8 mouse cellular contexts compared by ENCODE assay signal in the genomic region with DNA sequence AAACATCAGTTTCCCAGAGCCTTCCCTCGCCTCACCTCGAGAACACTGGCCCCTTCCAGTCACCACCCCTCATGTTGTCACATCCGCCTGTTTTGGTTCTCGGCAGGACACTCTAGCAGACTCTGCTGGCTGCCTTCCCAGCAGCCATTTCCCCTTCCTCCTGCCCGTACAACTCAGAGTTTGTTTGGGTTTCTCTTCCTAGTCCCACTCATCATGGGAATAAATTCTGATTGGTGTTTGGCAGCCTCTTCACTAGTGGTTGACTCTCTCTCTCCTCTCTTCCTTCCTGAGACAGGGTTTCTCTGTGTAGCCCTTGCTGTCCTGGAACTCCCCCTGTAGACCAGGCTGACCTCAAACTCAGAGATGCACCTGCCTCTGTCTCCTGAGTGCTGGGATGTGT. TPM values are rescaled to one million over a fixed set of nuclear protein-coding genes. Genes with fewer than 3 reads are reported as not detected.
DNase-seq lines count a peak whose midpoint lies in the region; ATAC-seq and TF ChIP-seq lines count a peak whose summit lies in the region.

No protein-coding gene starts in this region.

- peak overlapping the region; percentile 6; the same call in 1 of the 2 replicates for H3K27ac ChIP-seq in limb, embryonic 13.5 days
- H3K27ac ChIP-seq in limb, embryonic 10.5 days: no peak overlapping the region
- peak overlapping the region; percentile 68 for H3K27ac ChIP-seq in heart, embryonic 15.5 days
- H3K27ac ChIP-seq in stomach, postnatal 0 days (replicated peaks): peak overlapping the region; percentile 4; the same call in 1 of the 2 replicates
- no peak overlapping the region for H3K27ac ChIP-seq in midbrain, embryonic 10.5 days (replicated peaks)

- no peaks in the 10 kb centered on the region for H3K27me3 ChIP-seq in limb, embryonic 13.5 days
- H3K27me3 ChIP-seq in limb, embryonic 10.5 days (ENCODE audit: low read depth, poor library complexity, severe bottlenecking): no peaks in the 10 kb centered on the region
- no peaks in the 10 kb centered on the region for H3K27me3 ChIP-seq in heart, embryonic 15.5 days
- H3K27me3 ChIP-seq in stomach, postnatal 0 days (ENCODE audit: control insufficient read depth, insufficient read depth, low read length): no peaks in the 10 kb centered on the region
- H3K27me3 ChIP-seq in midbrain, embryonic 10.5 days (ENCODE audit: low read depth, poor library complexity, severe bottlenecking): no peaks in the 10 kb centered on the region

- no peaks in the 10 kb centered on the region for H3K36me3 ChIP-seq in limb, embryonic 13.5 days
- no peaks in the 10 kb centered on the region for H3K36me3 ChIP-seq in limb, embryonic 10.5 days
- no peaks in the 10 kb centered on the region for H3K36me3 ChIP-seq in heart, embryonic 15.5 days
- no peaks in the 10 kb centered on the region for H3K36me3 ChIP-seq in stomach, postnatal 0 days (ENCODE audit: control insufficient read depth, insufficient read depth, low read length)
- H3K36me3 ChIP-seq in midbrain, embryonic 10.5 days: no peaks in the 10 kb centered on the region

- H3K4me1 ChIP-seq in limb, embryonic 13.5 days: peaks cover 9% of the 10 kb centered on the region; the same call in 1 of the 2 replicates
- peaks cover 4% of the 10 kb centered on the region for H3K4me1 ChIP-seq in limb, embryonic 10.5 days
- peaks cover 28% of the 10 kb centered on the region for H3K4me1 ChIP-seq in heart, embryonic 15.5 days (replicated peaks)
- no peaks in the 10 kb centered on the region for H3K4me1 ChIP-seq in stomach, postnatal 0 days (replicated peaks; ENCODE audit: control insufficient read depth, insufficient read depth)
- H3K4me1 ChIP-seq in midbrain, embryonic 10.5 days: 0 out of 2 replicates have a peak, but pooled peaks cover 5% of the 10 kb centered on the region

- DNase-seq in limb, embryonic 10.5 days (ENCODE audit: low spot score): no peak
- peak; percentile 68 to 82 for DNase-seq in adrenal gland, postnatal 36 days
- peak; percentile 85 for DNase-seq in kidney, postnatal 36 days
- peak; percentile 49 for DNase-seq in stomach, postnatal 0 days (ENCODE audit: low spot score)
- no peak for DNase-seq in midbrain, embryonic 10.5 days (ENCODE audit: low spot score)

- peak overlapping the region; percentile 29; the same call in 1 of the 2 replicates for H3K4me2 ChIP-seq in limb, embryonic 13.5 days (replicated peaks)
- peak overlapping the region; percentile 51 for H3K4me2 ChIP-seq in heart, embryonic 15.5 days
- peak overlapping the region; percentile 24 for H3K4me2 ChIP-seq in stomach, postnatal 0 days (replicated peaks; ENCODE audit: low read depth)

- WGBS in limb, embryonic 13.5 days: 34% methylated on average over 5 of the region's 5 CpGs
- 53% methylated on average over 5 of the region's 5 CpGs for WGBS in limb, embryonic 10.5 days
- WGBS in heart, embryonic 15.5 days: 4% methylated on average over 5 of the region's 5 CpGs
- WGBS in stomach, postnatal 0 days: 6% methylated on average over 5 of the region's 5 CpGs
- 68% methylated on average over 5 of the region's 5 CpGs for WGBS in midbrain, embryonic 10.5 days

- TF ChIP-seq EP300 in stomach, postnatal 0 days (optimal IDR thresholded peaks at IDR 0.05): no peak

- H3K9me3 ChIP-seq in limb, embryonic 13.5 days: no peaks in the 10 kb centered on the region
- H3K9me3 ChIP-seq in limb, embryonic 10.5 days (replicated peaks): no peaks in the 10 kb centered on the region
- no peaks in the 10 kb centered on the region for H3K9me3 ChIP-seq in heart, embryonic 15.5 days (replicated peaks)
- H3K9me3 ChIP-seq in stomach, postnatal 0 days (ENCODE audit: control insufficient read depth, low read length): no peaks in the 10 kb centered on the region
- H3K9me3 ChIP-seq in midbrain, embryonic 10.5 days (replicated peaks): no peaks in the 10 kb centered on the region

- TF ChIP-seq CTCF in stomach, postnatal 0 days (IDR thresholded peaks at IDR 0.05; ENCODE audit: low read depth): no peak; the same call in 1 of the 2 replicates

- no peak overlapping the region for H3K4me3 ChIP-seq in limb, embryonic 13.5 days
- H3K4me3 ChIP-seq in limb, embryonic 10.5 days: no peak overlapping the region
- H3K4me3 ChIP-seq in heart, embryonic 15.5 days: peak overlapping the region; percentile 9; the same call in 1 of the 2 replicates
- H3K4me3 ChIP-seq in stomach, postnatal 0 days (ENCODE audit: low read depth, low read length): no peak overlapping the region
- H3K4me3 ChIP-seq in midbrain, embryonic 10.5 days: no peak overlapping the region

- peak; percentile 32; the same call in 1 of the 2 replicates for ATAC-seq in limb, embryonic 13.5 days (ENCODE audit: low FRiP score, low read depth)
- ATAC-seq in heart, embryonic 15.5 days (replicated peaks; ENCODE audit: insufficient number of reproducible peaks, insufficient read depth, low FRiP score, low read depth): peak; percentile 77
- ATAC-seq in megakaryocyte, adult 5-6 weeks (ENCODE audit: poor library complexity, severe bottlenecking): peak; percentile 98
- ATAC-seq in stomach, postnatal 0 days (ENCODE audit: low FRiP score, low TSS enrichment): peak; percentile 62; the same call in 1 of the 2 replicates

- H3K9ac ChIP-seq in limb, embryonic 13.5 days: no peak overlapping the region
- H3K9ac ChIP-seq in heart, embryonic 15.5 days: no peak overlapping the region
- H3K9ac ChIP-seq in stomach, postnatal 0 days (ENCODE audit: low read length): 0 out of 2 replicates have a peak overlapping the region, but pooled peaks have one; percentile 2

RNA-seq across cellular contexts. Expression of gene Ube2h, which starts 32.6 kb away (rescaled TPM):
- 43.6 and 45.9 TPM in 2 replicates for polyA plus RNA-seq in limb, embryonic 13.5 days (2015; fragmentation: Nextera tagmentation; extraction: Ambion mirVana)
- polyA plus RNA-seq in limb, embryonic 10.5 days (2016; fragmentation: Nextera tagmentation; extraction: Ambion mirVana): 31.9 and 41.2 TPM in 2 replicates
- 100 to 1,000 TPM; 105 to 126 TPM for total RNA-seq in adrenal gland, postnatal 36 days (2021)
- 40.9 and 46.3 TPM in 2 replicates for polyA plus RNA-seq in heart, embryonic 15.5 days (2015; fragmentation: Nextera tagmentation; extraction: Ambion mirVana)
- total RNA-seq in megakaryocyte, adult 5-6 weeks (2015): 16.8 and 18.5 TPM in 2 replicates
- 21.1 and 31.3 TPM in 2 replicates for total RNA-seq in megakaryocyte, adult 5-6 weeks (2017)
- 25.2 and 28.8 TPM in 2 replicates for polyA plus RNA-seq in stomach, postnatal 0 days (2015; fragmentation: Nextera tagmentation; extraction: Ambion mirVana)
- polyA plus RNA-seq in midbrain, embryonic 10.5 days (2016; fragmentation: Nextera tagmentation; extraction: Ambion mirVana): 29.0 and 35.1 TPM in 2 replicates

RNA-seq across cellular contexts. Expression of gene Zc3hc1, which starts 53.9 kb away (rescaled TPM):
- polyA plus RNA-seq in limb, embryonic 13.5 days (2015; fragmentation: Nextera tagmentation; extraction: Ambion mirVana): 77.7 and 83.9 TPM in 2 replicates
- 91.3 and 95.9 TPM in 2 replicates for polyA plus RNA-seq in limb, embryonic 10.5 days (2016; fragmentation: Nextera tagmentation; extraction: Ambion mirVana)
- total RNA-seq in adrenal gland, postnatal 36 days (2021): 10 to 100 TPM; 17.9 to 19.0 TPM
- polyA plus RNA-seq in heart, embryonic 15.5 days (2015; fragmentation: Nextera tagmentation; extraction: Ambion mirVana): 36.1 and 42.4 TPM in 2 replicates
- total RNA-seq in megakaryocyte, adult 5-6 weeks (2015): 17.3 and 18.3 TPM in 2 replicates
- total RNA-seq in megakaryocyte, adult 5-6 weeks (2017): 21.5 and 24.8 TPM in 2 replicates
- polyA plus RNA-seq in stomach, postnatal 0 days (2015; fragmentation: Nextera tagmentation; extraction: Ambion mirVana): 16.4 TPM in 2 replicates
- polyA plus RNA-seq in midbrain, embryonic 10.5 days (2016; fragmentation: Nextera tagmentation; extraction: Ambion mirVana): 76.3 and 83.7 TPM in 2 replicates

Comparison
In these comparisons a context has a peak if more than half of its experiments do, and no peak if none do; other contexts are left out.
1. H3K27ac ChIP-seq: peak in limb, embryonic 13.5 days (single experiment), heart, embryonic 15.5 days (single experiment) and stomach, postnatal 0 days (single experiment); none in limb, embryonic 10.5 days (single experiment) and midbrain, embryonic 10.5 days (single experiment).
2. ATAC-seq: peak in every context shown above with its lines; median percentile 98 in megakaryocyte, adult 5-6 weeks; 77 in heart, embryonic 15.5 days; 62 in stomach, postnatal 0 days; 32 in limb, embryonic 13.5 days.
3. DNase-seq: peak in adrenal gland, postnatal 36 days (2 of 2), kidney, postnatal 36 days (2 of 2) and stomach, postnatal 0 days (single experiment); none in limb, embryonic 10.5 days (single experiment) and midbrain, embryonic 10.5 days (single experiment).
4. Peak in every context shown above with its lines, with median percentiles within 50 percentile points of each other: H3K4me2 ChIP-seq.